Mouse (Mus musculus) T-cell, adult 2 months (primary cell): ENCODE data around the gene Meis1.

Experiments used
- DNase-seq: peaks from one replicate; pipeline ENCODE4 v3.0.0; 2022; ENCODE audit warnings: low spot score

The Meis1 gene

GRCm38 (mm10) chr11:18905431-18905830 is 113.4 kb downstream of the Meis1 start:
- DNase-seq, result no peak

GRCm38 (mm10) chr11:18904880-18905279 is 113.9 kb downstream of the Meis1 start:
- DNase-seq, result no peak

- no peak for DNase-seq
Observed at GRCm38 (mm10) chr11:18904285-18904684, 114.5 kb downstream of the Meis1 start.

- DNase-seq, result no peak
Observed at GRCm38 (mm10) chr11:18900489-18900888, 118.3 kb downstream of the Meis1 start.

- DNase-seq, result no peak
Observed at GRCm38 (mm10) chr11:18898862-18899261, 119.9 kb downstream of the Meis1 start.

- no peak for DNase-seq
Observed at GRCm38 (mm10) chr11:18897921-18898646, 120.7 kb downstream of the Meis1 start.

- DNase-seq, result no peak
Observed at GRCm38 (mm10) chr11:18897250-18897649, 121.5 kb downstream of the Meis1 start.

GRCm38 (mm10) chr11:18892470-18892869 is 126.3 kb downstream of the Meis1 start:
- no peak for DNase-seq

GRCm38 (mm10) chr11:18889139-18889538 is 129.6 kb downstream of the Meis1 start:
- no peak for DNase-seq

- no peak for DNase-seq
Observed at GRCm38 (mm10) chr11:18888651-18889050, 130.1 kb downstream of the Meis1 start.

- DNase-seq, result no peak
Observed at GRCm38 (mm10) chr11:18885729-18886325, 133.0 kb downstream of the Meis1 start.

GRCm38 (mm10) chr11:18885036-18885728 is 133.6 kb downstream of the Meis1 start:
- no peak for DNase-seq

GRCm38 (mm10) chr11:18883987-18884386 is 134.8 kb downstream of the Meis1 start:
- no peak for DNase-seq

- no peak for DNase-seq
Observed at GRCm38 (mm10) chr11:18883507-18883881, 135.3 kb downstream of the Meis1 start.

GRCm38 (mm10) chr11:18882747-18883506 is 135.9 kb downstream of the Meis1 start:
- no peak for DNase-seq

- no peak for DNase-seq
Observed at GRCm38 (mm10) chr11:18882315-18882714, 136.5 kb downstream of the Meis1 start.

GRCm38 (mm10) chr11:18880806-18881205 is 138.0 kb downstream of the Meis1 start:
- DNase-seq, result no peak

- DNase-seq, result no peak
Observed at GRCm38 (mm10) chr11:18879456-18879818, 139.3 kb downstream of the Meis1 start.

- no peak for DNase-seq
Observed at GRCm38 (mm10) chr11:18878748-18879455, 139.9 kb downstream of the Meis1 start.

GRCm38 (mm10) chr11:18878016-18878415 is 140.8 kb downstream of the Meis1 start:
- no peak for DNase-seq

- DNase-seq, result no peak
Observed at GRCm38 (mm10) chr11:18877626-18878011, 141.2 kb downstream of the Meis1 start.
